Mouse (Mus musculus) embryonic facial prominence, embryonic 10.5 days (tissue): ENCODE measurements around the gene Tbce. TPM values are rescaled to one million over a fixed set of nuclear protein-coding genes. Genes with fewer than 3 reads are reported as not detected.
A peak's percentile ranks its signal among the peaks of the same experiment; 100 is the strongest.

Experiments
- DNase-seq: peaks from one replicate; pipeline ENCODE4 v3.0.0-alpha.2; 2017; ENCODE audit warnings: low spot score
- H3K27ac ChIP-seq: fragments of 300-500 bp; sonication (generic); replicated peaks from 2 replicates; pipeline ENCODE4 v1.5.1; 2016; ENCODE audit warnings: mild to moderate bottlenecking
- H3K27me3 ChIP-seq: fragments of 300-500 bp; sonication (generic); replicated peaks from 2 replicates; pipeline ENCODE4 v1.6.1; 2016; ENCODE audit warnings: low read depth, mild to moderate bottlenecking; ENCODE audit not compliant: poor library complexity, severe bottlenecking
- H3K36me3 ChIP-seq: fragments of 300-500 bp; sonication (generic); replicated peaks from 2 replicates; pipeline ENCODE4 v1.6.1; 2016; ENCODE audit warnings: mild to moderate bottlenecking, moderate library complexity
- H3K4me1 ChIP-seq: fragments of 300-500 bp; sonication (generic); 2 replicates; pipeline ENCODE4 v1.6.1; 2016
- H3K4me3 ChIP-seq: fragments of 300-500 bp; sonication (generic); 2 replicates; pipeline ENCODE4 v1.5.1; 2016; ENCODE audit warnings: mild to moderate bottlenecking, moderate library complexity
- H3K9me3 ChIP-seq: fragments of 300-500 bp; sonication (generic); 2 replicates; pipeline ENCODE4 v1.6.1; 2016; ENCODE audit warnings: mild to moderate bottlenecking
- WGBS: fragments of 180-500 bp; shearing (Covaris S2); methylation state at CpG from one replicate; pipeline ENCODE4 v1.1.7; 2016; 5-methylcytosine and 5-hydroxymethylcytosine counted together
- polyA plus RNA-seq: library from polyadenylated mRNA; unstranded; fragments of >200 nt; fragmentation: Nextera tagmentation; extraction: Ambion mirVana; gene quantifications from 2 replicates; pipeline ENCODE4 v1.2.1, GENCODE M21; 2016

Gene Tbce
- polyA plus RNA-seq, 1 experiment from 2014 or later: 49.1 TPM

GRCm38 (mm10) chr13:13956686-13957085 is 82.8 kb downstream of the Tbce start:
- Histone ChIP-seq H3K27ac (no peak overlapping the region), H3K36me3 (peaks cover 36% of the 10 kb centered on the region), H3K4me1 (peaks cover 18% of the 10 kb centered on the region), H3K27me3 (no peaks in the 10 kb centered on the region), H3K9me3 (no peaks in the 10 kb centered on the region), H3K4me3 (no peak overlapping the region)
- no peak for DNase-seq
- WGBS: 89% methylated on average over 4 of the region's 4 CpGs

GRCm38 (mm10) chr13:13954931-13955330 is 84.5 kb downstream of the Tbce start:
- Histone ChIP-seq H3K27me3 (no peaks in the 10 kb centered on the region), H3K36me3 (peaks cover 25% of the 10 kb centered on the region), H3K4me3 (peak overlapping the region; percentile 89), H3K9me3 (no peaks in the 10 kb centered on the region), H3K27ac (peak overlapping the region; percentile 91), H3K4me1 (peaks cover 18% of the 10 kb centered on the region)
- no peak for DNase-seq
- under 1% methylated on average over 29 of the region's 29 CpGs for WGBS

GRCm38 (mm10) chr13:13953874-13954832 is 85.3 kb downstream of the Tbce start, which contains the start of gene B3galnt2:
Gene B3galnt2, plus strand, starts transcription at chr13:13954469.
- Histone ChIP-seq H3K36me3 (peaks cover 18% of the 10 kb centered on the region), H3K27ac (peak within 1 kb of the TSS; percentile 91), H3K4me3 (peak within 1 kb of the TSS; percentile 89), H3K27me3 (no peaks in the 10 kb centered on the region), H3K4me1 (peaks cover 18% of the 10 kb centered on the region), H3K9me3 (no peaks in the 10 kb centered on the region)
- peak; percentile 96 for DNase-seq
- WGBS: under 1% methylated on average over 78 of the region's 78 CpGs

Other genes starting within 250 kb of the Tbce start
- gene B3galnt2, start 85.2 kb downstream of the Tbce start, polyA plus RNA-seq: 52.0 and 54.8 TPM in 2 replicates
- 78.5 and 79.2 TPM in 2 replicates for gene Arid4b, start 23.6 kb upstream of the Tbce start, polyA plus RNA-seq
- 60.7 and 61.0 TPM in 2 replicates for gene Ggps1, start 23.9 kb upstream of the Tbce start, polyA plus RNA-seq